Mouse (Mus musculus): ENCODE data around the gene Podn.
A peak's percentile ranks its signal among the peaks of the same experiment; 100 is the strongest.
"Not testable (repeated sequence)": the region's sequence is repeated elsewhere in the genome, so short reads cannot be mapped to it uniquely, and the experiment has no call there.

The Podn gene

DNA sequence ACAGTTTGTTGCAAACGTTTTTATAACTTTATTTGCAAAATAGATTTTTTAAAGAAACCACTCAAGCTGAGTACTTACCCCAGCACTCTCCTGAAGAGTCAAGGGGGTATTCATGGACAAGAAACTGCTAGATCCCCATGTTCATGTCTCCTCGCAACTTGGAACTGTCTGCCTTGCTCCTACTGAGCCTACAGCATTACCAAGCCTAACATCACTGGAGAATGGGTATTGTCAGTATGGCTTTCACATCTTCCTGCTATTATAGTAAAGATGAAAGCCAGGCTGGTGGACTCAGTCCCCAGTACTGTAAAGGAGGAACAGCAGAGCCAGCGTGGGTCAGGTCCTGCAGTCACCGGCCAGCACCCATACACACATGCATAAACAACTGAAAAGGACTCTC, at the start of gene Podn:
Gene Podn, minus strand, starts transcription at position 101 of the 400 bp plus-strand sequence.
- no peak for DNase-seq (ENCODE audit: low read depth, low spot score)

DNA sequence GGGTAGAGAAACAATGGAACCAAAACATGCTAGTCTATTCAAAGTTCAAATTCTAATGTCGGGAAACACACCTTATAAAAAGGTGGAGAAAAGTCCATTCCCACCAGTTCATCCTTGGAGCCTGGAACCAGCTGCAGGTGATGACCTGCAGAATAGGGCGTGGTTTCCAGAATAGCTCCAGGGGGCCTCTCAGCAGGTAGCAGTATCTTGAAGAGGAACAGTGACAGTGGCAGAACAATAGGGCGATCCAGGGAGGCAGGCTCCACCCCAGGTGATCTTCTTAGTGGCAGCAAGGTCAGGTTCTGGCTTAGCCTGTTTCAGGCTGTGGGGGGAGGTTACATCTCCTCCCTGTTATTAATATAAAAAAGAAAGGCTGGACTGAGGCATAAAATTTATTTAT, 49.3 kb upstream of the Podn start:
- DNase-seq (ENCODE audit: low read depth, low spot score): not testable (repeated sequence)

DNA sequence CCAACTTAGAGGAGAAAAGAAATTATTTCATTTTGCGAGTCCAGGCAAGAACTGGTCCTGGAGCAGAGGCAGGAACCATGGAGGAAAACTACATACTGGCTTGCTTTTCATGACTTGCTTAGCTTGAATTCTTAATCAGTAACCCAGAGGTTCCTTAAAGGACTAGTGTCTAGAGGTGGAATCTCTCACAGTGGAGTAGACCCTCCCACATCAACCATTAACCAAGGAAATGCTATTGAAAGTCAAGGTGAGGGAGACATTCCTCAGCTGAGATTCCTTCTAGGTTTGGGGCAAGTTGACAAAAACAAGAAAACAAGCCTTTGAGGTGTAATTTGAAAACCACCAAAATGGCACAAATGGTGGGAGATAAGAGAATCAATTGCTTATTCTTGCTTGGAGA, 48.6 kb upstream of the Podn start, which contains the start of gene Scp2:
Gene Scp2, minus strand, starts transcription at position 119 of the 400 bp plus-strand sequence.
- no peak for DNase-seq (ENCODE audit: low read depth, low spot score)

DNA sequence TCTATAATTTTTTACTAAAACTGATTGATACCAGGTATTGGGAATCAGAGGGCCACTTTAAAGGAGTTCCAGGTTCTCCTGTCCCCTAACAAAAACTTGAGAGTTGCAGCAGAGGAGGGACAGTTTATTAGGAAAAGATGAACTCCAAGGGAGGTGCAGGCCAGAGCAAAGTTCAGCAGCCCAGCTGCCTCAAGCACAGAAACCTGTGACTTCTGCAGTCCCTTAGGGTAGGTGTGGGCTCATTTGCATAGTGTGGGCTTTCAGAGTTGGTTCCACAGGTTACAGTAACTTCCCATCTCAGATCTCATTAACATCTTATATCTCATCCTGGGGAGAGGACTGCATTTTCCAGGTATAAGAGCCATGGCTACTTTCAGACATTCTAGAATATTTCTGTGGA, 47.5 kb upstream of the Podn start:
- DNase-seq (ENCODE audit: low read depth, low spot score): no peak

DNA sequence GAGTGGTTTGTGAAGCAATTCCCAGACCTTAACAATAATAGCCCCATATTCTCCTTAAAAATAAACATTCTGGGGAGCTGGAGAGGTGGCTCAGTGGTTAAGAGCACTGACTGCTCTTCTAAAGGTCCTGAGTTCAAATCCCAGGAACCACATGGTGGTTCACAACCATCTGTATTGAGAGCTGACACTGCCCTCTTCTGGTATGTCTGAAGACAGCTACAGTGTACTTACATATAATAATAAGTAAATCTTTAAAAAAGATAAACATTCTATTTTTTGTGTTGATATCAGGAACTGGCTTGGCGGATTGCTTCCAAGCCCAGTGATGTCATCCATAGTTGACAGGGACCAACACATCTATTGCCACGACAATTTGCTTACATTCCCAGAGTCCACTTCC, 46.9 kb upstream of the Podn start:
- peak; percentile 42 for DNase-seq (ENCODE audit: low read depth, low spot score)

DNA sequence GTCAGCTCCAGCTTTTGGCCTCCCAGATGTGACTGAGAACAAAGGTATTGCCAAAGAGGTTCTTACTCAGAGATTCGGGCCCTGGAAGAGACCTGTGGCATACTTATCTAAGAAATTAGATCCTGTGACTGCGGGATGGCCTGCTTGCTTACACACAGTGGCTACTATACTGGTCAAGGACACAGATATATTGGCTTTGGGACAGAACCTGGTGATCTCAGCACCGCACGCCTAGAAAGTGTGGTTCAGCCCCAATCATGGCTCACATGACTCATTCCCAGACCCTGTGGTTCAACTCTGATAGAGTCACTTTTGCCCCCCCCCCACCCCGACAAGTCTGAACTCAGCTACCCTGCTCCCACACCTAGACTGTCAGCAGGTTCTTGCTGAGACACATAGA, 40.7 kb upstream of the Podn start:
- no peak for DNase-seq (ENCODE audit: low read depth, low spot score)

DNA sequence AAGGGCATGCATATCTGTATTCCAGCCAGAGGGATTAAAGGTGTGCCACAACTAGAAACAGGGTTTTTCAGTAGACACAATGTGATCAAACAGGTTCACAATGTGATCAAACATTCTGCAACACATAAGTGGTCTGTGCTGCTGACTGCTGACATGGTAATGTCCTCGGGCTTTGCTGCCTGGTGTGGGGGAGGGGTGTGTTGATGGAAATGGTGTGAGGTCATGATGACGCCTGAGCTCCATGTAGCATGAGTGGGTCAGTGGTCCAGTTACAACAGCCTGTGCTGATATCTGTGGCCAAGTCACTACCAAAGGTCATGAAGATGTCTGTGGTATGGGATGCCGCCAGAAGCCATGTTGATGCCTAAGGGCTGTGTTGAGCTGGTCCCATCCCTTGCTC, 34.2 kb upstream of the Podn start:
- no peak for DNase-seq (ENCODE audit: low read depth, low spot score)

DNA sequence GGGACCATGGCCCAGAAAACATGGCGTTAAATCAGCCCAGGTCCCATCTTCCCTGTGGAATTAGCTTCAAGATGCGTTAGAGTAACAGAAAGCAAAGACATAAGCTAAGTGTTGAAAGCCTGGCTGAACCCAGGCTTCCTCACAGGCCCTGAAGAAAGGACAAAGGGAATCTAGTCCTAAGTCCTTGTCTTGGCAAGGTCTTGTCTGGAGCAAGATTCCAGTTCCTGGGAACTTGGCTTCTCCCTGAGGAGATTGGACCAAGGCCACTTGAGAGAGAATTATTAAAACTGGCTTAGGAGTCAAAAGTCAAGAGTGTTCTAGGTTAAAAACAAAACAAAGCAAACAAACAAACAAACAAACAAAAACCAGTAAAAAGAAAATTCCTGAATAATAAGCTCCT, 32.1 kb upstream of the Podn start:
- DNase-seq (ENCODE audit: low read depth, low spot score): no peak

DNA sequence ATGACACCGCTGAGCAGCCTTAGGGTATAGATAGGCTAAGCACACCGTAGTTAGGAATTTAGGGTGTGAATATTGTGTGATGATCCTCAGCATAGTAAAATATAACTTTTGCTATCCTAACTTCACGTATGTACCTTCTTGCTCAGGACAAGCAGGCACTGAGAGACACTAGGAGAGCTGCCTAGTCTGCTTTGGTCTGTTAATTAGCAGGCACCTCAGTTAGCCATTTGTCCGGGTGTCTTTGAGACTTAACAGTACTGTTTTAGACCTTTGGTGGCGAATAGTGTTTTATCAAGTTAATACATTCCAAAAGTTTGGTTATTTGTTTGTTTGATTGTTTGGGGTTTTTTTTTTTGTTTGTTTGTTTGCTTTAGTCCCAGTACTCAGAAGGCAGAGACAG, 31.3 kb upstream of the Podn start:
- no peak for DNase-seq (ENCODE audit: low read depth, low spot score)

DNA sequence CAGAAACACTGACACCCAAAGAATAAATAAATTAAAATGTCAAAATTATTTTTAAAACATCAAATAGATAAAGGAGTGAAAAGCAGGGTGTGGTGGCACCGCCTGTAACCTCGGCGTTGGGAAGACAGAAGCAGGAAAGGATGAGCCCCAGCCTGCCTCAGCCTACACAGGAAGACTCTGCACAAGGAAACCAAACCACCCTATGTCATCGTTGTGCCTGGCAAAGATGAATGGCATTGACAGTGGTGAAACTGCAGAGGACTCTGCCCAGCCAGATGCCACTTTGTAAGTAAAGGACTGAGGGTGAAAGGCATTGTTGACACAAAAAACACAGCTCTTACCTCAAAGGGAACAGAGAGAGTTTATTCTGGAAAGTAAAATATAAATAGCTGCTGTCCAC, 30.0 kb upstream of the Podn start:
- no peak for DNase-seq (ENCODE audit: low read depth, low spot score)

DNA sequence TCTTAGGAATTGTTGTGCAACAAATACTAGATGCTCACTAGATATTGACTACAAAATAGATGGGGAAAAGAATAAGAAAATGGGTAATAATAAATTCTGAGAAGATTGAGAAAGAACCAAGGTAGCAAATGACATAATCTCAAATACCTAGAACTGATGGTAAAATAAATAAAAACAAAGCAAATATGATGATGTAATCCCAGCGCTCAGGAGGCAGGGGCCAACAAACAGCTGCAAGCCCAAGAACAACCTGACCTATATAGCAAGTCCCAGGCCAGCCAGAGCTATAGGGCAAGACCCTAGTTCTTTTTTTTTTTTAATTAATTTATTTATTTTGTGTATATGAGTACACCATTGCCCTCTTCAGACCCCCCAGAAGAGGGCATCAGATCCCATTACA, 27.9 kb upstream of the Podn start:
- no peak for DNase-seq (ENCODE audit: low read depth, low spot score)

DNA sequence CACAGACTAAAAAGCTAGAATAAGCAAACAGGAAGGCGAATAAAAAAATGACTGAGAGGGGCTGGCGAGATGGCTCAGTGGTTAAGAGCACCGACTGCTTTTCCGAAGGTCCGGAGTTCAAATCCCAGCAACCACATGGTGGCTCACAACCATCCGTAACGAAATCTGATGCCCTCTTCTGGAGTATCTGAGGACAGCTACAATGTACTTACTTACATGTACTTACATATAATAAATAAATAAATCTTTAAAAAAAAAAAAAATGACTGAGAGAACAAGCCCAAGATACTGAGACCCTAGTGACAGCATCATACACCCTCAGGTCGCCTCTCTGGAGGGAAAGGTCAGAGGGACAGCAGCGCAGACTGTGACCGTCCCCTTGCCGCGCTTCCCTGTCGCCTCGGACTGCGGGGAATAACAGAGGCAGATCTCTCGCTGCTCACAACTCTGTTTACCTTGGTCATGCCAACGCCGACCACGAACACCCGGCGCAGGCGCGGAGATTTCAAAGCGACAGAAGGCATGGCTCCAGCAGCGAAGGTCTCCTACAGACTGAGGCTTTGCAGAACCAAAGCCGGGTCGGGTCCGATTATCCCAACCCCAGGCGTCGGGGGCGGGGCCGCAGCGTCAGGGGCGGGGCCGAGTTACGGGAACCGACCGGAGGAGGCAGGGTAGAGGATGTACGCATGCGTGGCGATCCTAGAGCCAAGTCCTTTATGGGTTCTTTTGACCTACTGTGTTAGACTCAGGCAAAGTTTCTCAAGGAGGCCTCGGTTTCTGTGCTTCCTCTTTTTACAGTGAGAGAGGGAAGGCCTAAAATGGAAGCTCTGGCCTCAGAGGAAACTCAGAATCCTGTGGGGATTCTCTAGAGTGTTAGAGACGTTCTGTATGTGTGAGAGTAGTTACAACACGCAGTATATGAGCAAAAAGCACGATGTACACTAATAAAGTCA, 22.0 kb upstream of the Podn start:
- DNase-seq (ENCODE audit: low read depth, low spot score): peak; percentile 96

DNA sequence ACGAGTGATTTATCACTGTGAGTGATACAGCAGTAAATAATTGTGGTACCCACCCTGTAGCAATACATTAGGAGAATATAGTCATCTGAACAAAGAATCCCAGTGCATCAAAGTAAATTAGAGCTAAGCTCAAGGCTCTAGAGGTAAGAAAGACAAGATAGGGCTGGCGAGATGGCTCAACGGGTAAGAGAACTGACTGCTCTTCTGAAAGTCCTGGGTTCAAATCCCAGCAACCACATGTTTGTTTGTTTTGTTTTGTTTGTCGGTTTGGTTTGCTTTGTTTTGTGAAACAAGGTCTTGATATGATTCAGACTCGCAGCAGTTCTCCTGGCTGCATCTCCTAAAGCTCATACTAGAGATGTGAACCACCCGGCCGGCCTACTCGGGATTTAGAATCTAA, 21.2 kb upstream of the Podn start:
- DNase-seq (ENCODE audit: low read depth, low spot score): peak; percentile 59

DNA sequence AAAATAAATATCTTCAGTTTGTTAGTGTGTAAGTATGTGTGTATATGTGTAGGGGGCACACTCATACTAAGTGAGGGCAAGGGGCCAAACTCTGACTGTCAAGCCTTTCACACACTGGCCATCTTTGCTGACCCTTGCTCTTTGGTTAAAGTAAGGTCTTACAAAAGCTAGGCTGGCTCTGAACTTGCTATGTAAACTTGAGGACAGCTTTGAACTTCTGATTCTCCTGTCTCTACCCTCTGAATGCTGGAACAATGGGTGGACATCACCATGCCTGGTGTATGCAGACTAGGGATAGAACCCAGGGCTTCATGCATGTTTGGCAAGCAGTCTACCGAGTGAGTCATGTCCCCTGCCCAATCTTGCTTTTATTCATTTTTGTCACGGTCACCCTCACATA, 20.2 kb upstream of the Podn start:
- no peak for DNase-seq (ENCODE audit: low read depth, low spot score)

DNA sequence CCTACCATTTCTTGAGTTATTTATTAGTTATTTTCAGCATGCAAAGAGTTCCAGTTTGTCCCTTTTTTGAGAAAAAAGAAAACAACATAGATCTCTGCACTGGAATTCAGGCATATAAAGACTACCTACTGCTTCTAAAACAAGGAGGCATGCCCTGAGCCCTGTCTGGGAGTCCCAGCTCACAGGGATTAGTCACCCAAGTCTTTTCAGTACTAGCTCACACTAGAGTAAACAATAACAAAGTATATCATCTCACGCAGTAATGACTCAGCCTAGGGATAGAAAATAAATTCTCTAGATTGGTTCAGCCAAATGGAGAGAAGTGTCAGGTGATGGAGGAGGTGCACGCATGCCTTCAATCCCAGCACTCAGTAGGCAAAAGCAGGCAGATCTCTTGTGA, 14.5 kb upstream of the Podn start:
- no peak for DNase-seq (ENCODE audit: low read depth, low spot score)

DNA sequence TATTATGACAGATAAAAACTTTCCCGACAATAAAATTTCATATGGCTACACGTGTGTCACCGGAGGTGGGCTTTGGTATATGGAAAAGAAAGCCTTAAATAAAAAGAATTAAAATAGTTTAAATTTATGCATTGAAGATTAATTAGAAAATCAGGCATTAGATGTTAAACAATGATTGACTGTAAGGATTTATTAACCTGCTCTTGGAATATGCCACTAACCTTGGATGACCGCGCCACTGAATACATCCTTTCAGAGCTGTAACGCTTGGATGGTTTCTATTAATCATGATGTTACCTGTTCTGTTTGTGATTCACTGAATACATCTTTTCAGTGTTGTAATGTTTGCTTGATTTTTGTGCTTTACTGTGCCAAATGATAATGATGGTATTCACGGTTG, 13.5 kb upstream of the Podn start:
- DNase-seq (ENCODE audit: low read depth, low spot score): no peak

DNA sequence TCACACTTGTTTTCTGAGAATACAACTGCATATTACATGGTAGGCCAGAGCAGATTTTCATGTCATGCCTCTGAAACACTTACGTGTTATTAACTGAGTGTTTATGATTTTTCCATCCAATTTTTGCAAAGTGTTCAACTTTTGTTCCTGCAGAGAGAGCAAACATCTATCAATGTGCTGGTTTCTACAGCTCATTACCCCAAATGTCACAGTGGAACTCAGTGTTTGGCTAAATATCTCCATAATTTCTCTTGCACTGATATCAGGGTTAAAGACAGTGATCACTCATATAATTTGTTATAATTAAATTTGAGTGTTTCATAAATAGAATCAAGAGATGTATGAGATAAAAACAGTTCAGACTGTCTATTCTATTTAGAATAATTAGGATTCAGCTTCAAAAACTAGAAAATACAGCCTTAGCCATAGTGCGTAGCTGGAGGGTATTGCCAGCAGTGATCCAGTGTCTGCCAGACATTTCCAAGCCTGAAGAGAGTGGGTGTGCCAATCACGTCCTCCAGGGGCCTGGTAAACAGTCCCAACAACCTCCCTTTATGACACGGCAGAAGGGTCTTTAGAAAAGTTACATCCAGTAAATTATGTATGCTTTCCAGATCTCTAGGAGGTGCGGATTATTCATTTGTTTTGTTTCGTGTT, 3.4 kb downstream of the Podn start:
- DNase-seq (ENCODE audit: low read depth, low spot score): no peak

DNA sequence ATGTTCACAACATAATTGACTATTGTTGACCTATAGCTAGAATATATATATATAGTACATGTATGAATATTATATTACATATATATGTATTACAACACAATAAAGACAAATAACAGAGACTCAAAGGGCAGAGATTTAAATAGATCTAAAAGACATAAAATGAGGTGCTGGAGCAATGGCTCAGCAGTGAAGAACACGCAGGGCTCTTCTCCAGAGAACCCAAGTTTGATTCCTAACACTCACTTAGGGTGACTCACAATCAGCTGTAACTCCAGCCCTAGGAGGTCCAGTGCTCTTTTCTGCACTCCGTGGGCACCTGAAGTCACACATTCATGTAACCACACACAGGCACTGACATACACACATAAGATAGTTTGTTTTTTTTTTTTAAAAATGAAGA, 12.3 kb downstream of the Podn start:
- no peak for DNase-seq (ENCODE audit: low read depth, low spot score)

DNA sequence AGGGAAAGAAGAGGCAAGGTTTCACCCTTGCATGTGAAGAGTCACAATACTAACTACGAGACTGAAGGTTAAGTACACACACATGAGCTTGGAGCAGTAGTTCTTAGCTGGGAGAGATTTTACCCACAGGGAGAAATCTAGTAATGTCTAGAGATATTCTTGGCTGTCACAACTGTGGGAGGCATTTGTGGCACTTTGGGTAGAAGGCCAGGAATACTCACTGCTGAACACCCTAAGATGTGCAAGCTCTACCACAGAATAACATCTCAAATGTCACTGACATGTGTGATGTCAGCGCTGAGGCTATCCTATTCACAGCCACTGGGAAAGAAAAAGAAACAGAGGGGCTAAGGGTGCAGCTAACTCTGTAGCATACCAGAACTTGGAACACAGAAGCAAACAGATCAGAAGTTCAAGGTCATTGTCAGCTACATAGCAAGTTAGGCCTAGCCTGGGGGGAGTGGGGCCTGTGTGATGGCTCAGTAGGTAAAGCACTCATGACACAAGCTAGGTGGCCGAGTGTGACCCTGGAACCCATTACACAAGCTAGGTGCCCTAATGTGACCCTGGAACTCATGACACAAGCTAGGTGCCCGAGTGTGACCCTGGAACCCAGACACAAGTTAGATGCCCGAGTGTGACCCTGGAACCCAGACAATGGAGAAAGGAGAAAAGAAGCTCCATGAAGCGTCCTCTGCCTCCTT, 13.1 kb downstream of the Podn start:
- no peak for DNase-seq (ENCODE audit: low read depth, low spot score)

DNA sequence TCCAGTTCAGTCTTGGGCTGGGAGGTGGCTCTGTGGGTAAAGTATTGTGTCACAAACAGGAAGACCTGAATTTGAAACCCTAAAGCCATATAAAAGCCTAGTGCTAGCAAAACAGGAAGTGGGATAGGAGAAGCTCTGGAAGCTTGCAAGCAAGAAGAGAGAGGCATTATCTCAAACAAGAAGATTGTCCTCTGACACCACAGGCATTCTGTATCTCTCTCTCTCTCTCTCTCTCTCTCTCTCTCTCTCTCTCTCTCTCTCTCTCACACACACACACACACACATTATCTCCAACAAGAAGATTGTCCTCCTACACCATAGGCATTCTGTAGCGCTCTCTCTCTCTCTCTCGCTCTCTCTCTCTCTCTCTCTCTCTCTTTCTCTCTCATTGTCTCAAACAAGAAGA, 13.8 kb downstream of the Podn start:
- no peak for DNase-seq (ENCODE audit: low read depth, low spot score)

DNA sequence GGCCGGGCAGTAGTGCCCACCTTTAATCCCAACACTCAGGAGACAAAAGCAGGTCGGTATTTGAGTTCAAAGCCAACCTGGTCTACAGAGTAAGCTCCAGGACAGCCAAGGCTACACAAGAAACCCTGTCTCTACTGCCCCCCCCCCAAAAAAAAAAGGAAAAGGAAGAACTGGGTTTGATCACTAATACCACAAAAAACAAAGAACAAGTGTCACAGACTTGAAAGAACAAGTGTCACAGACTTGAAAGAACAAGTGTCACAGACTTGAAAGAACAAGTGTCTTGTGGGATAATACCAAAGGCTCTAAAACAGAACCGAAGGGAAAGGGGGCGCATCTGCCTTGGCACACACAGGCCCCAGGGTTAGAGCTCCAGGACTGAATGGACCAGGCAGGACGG, 15.4 kb downstream of the Podn start:
- no peak for DNase-seq (ENCODE audit: low read depth, low spot score)

DNA sequence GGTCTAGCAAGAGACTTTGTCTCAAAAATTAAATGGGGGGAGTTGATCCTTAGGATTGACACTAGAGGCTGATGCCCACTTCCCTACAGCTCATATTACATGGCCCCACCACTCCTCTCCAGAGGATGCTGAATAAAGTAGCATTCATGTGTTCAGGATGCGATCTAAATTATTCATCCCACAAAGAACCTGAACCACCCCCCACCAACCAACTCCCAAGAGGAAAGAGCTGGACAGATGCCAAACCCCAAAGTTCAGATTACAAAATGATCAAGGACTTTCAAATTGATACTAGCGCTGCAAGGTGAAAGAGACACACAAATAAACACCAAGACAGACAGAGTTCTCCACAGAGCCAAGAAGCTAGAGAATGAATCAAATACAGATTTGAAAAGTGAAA, 16.5 kb downstream of the Podn start:
- DNase-seq (ENCODE audit: low read depth, low spot score): no peak

Measured in A20 (cell line).